Mouse (Mus musculus): Measurements from ENCODE around the gene Adam1b. TPM values are rescaled to one million over a fixed set of nuclear protein-coding genes. Genes with fewer than 3 reads are reported as not detected.

The Adam1b gene
- polyA plus RNA-seq, 1 experiment from 2014 or later = 0.08 TPM

DNA sequence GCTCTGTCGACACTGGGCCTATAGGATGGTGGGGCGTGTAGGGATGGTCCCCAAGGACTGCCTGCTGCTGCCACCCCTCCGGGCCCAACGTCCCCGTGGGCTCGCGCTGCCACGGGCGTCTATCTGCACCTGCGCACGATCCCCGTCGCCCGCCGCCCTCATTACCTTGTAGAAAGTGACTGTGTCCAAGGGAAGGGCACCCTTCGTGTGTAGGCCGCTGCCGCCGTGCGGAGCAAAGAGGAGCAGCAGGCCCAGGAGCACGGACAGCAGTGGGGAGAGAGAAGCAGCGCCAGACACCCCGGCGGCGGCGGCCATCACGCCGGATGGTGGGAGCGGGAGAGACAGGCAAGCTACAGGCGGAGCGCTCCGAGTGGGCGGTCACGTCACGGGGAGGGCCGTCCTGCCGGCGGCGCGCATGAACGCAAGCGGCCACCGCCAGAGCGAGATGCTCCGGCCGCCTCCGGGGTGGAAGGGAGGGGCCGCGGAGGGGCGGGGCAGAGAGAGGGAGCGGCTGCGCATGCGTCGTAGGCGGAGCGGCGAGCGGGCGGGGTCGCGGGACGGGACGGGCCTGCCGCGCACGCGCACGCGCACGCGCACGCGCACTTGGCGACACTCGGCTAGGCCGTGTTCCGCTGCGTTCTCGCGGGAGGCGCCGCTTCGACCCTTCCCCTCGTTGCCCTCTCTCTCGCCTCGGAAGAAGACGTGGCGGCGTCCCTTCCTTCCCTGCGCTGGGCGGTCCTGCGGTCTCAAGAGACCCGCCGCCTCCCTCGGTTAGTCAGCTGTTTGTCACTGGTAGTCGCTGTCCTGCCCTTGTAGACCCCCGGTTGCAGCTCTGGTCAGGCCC lies 51.0 kb downstream of the Adam1b start, which contains the start of gene Erp29:
Gene Erp29 (minus strand): TSS at position 481 of the 844 bp plus-strand sequence.
- Histone ChIP-seq H3K4me2 (ENCODE audit: low read length) (peak within 1 kb of the TSS; percentile 85), H3K4me1 (replicated peaks; ENCODE audit: control insufficient read depth, insufficient read depth, low read length) (peaks cover 25% of the 10 kb centered on the region), H3K27me3 (replicated peaks; ENCODE audit: control insufficient read depth, insufficient read depth, low read length) (no peaks in the 10 kb centered on the region), H3K9me3 (ENCODE audit: control insufficient read depth, low read length) (no peaks in the 10 kb centered on the region), H3K9ac (replicated peaks; ENCODE audit: low read depth, low read length) (peak within 1 kb of the TSS; percentile 96), H3K36me3 (ENCODE audit: control insufficient read depth, insufficient read depth) (peaks cover 16% of the 10 kb centered on the region), H3K4me3 (replicated peaks; ENCODE audit: low read length) (peak within 1 kb of the TSS; percentile 63), H3K27ac (ENCODE audit: low read length) (peak within 1 kb of the TSS; percentile 96)
- under 1% methylated on average over 70 of the region's 97 CpGs for WGBS
- peak; percentile 94 for ATAC-seq

DNA sequence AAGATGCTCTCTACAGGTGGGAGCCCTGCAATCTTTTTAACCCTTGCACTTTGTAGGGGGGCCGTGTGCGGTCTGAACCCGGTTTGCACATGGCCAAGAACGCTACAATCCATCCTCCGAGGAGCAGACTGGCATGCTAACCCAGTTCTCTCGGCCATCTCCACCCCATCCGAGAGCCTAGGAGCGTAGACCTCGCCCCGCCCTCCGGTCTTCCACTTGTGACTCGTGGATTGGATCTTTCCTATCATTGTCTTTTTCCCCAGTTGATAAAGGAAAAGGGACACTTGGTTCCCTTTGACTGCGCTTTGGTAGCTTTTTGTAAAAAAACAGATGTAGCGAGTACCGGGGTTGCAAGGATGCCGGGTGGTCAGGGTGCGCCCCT lies 51.6 kb downstream of the Adam1b start, which contains the start of gene Tmem116:
Gene Tmem116 (plus strand): TSS at position 250 of the 382 bp plus-strand sequence.
- H3K4me2 ChIP-seq (ENCODE audit: low read length) = peak within 1 kb of the TSS; percentile 85
- peaks cover 21% of the 10 kb centered on the region for H3K36me3 ChIP-seq (ENCODE audit: control insufficient read depth, insufficient read depth)
- 2% methylated on average over 17 of the region's 17 CpGs for WGBS
- peak within 1 kb of the TSS; percentile 63 for H3K4me3 ChIP-seq (replicated peaks; ENCODE audit: low read length)
- H3K9me3 ChIP-seq (ENCODE audit: control insufficient read depth, low read length) = no peaks in the 10 kb centered on the region
- H3K4me1 ChIP-seq (replicated peaks; ENCODE audit: control insufficient read depth, insufficient read depth, low read length) = peaks cover 25% of the 10 kb centered on the region
- peak within 1 kb of the TSS; percentile 96 for H3K27ac ChIP-seq (ENCODE audit: low read length)
- peak within 1 kb of the TSS; percentile 96 for H3K9ac ChIP-seq (replicated peaks; ENCODE audit: low read depth, low read length)
- peak; percentile 31 for ATAC-seq
- no peaks in the 10 kb centered on the region for H3K27me3 ChIP-seq (replicated peaks; ENCODE audit: control insufficient read depth, insufficient read depth, low read length)

DNA sequence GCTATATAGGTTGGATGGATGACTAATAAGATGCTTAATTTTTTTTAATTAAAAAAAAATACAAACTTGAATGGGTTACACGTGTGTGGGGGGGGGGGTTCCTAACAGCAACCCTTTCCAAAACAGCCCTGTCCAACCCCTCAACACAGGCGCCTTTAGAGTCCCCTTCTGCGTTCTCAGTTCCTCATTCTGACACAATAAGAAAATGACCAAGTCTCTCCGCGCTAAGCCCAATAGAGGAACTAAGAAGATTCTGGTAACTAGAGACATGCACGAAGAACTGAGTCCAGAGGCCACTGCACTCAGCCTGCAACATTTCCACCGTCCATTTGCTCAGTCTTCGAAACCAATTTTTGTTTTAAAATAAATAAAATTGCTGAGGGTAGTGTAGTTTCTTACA lies 52.0 kb downstream of the Adam1b start:
- Histone ChIP-seq H3K27ac (ENCODE audit: low read length) (no peak overlapping the region; the same call in 1 of the 2 replicates), H3K9me3 (ENCODE audit: control insufficient read depth, low read length) (no peaks in the 10 kb centered on the region), H3K4me2 (ENCODE audit: low read length) (peak overlapping the region; percentile 84), H3K27me3 (replicated peaks; ENCODE audit: control insufficient read depth, insufficient read depth, low read length) (no peaks in the 10 kb centered on the region), H3K9ac (replicated peaks; ENCODE audit: low read depth, low read length) (peak overlapping the region; percentile 82), H3K4me3 (replicated peaks; ENCODE audit: low read length) (peak overlapping the region; percentile 63), H3K4me1 (replicated peaks; ENCODE audit: control insufficient read depth, insufficient read depth, low read length) (peaks cover 25% of the 10 kb centered on the region), H3K36me3 (ENCODE audit: control insufficient read depth, insufficient read depth) (peaks cover 25% of the 10 kb centered on the region)
- no peak for ATAC-seq
- WGBS = 18% methylated on average over 8 of the region's 8 CpGs

DNA sequence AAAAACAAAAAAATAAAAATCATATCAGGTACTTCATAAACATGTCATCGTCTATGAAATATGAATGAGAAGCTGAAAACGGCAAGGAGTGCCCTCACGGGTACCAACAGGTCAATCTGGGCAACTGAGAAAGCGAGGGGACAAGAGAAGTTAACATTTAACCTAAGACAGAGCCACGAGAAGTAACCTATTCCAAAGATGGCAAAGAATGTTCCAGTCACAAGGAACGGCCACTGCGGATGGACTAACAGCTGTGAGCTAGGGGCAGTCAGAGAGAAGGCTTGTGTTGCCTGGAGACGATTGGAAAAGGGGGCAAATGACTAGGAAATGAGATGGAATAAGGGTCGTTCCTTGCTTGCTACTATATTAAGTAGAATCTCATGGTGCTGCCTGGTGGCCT lies 52.8 kb downstream of the Adam1b start:
- Histone ChIP-seq H3K36me3 (ENCODE audit: control insufficient read depth, insufficient read depth) (peaks cover 28% of the 10 kb centered on the region), H3K4me3 (replicated peaks; ENCODE audit: low read length) (no peak overlapping the region), H3K4me1 (replicated peaks; ENCODE audit: control insufficient read depth, insufficient read depth, low read length) (peaks cover 25% of the 10 kb centered on the region), H3K9ac (replicated peaks; ENCODE audit: low read depth, low read length) (no peak overlapping the region), H3K27me3 (replicated peaks; ENCODE audit: control insufficient read depth, insufficient read depth, low read length) (no peaks in the 10 kb centered on the region), H3K27ac (ENCODE audit: low read length) (no peak overlapping the region), H3K9me3 (ENCODE audit: control insufficient read depth, low read length) (no peaks in the 10 kb centered on the region), H3K4me2 (ENCODE audit: low read length) (peak overlapping the region; percentile 7; the same call in 1 of the 2 replicates)
- 82% methylated on average over 9 of the region's 9 CpGs for WGBS
- ATAC-seq = no peak

Other genes starting within 250 kb of the Adam1b start
- gene Trafd1, start 117.8 kb downstream of the Adam1b start, polyA plus RNA-seq (2015; fragmentation: Nextera tagmentation; extraction: Ambion mirVana) = 146 and 149 TPM in 2 replicates
- gene Naa25, start 105.5 kb downstream of the Adam1b start, polyA plus RNA-seq (2015; fragmentation: Nextera tagmentation; extraction: Ambion mirVana) = 61.7 and 66.8 TPM in 2 replicates
- 1.2 and 1.9 TPM in 2 replicates for gene Tmem116, start 51.5 kb downstream of the Adam1b start, polyA plus RNA-seq (2015; fragmentation: Nextera tagmentation; extraction: Ambion mirVana)
- 142 and 159 TPM in 2 replicates for gene Erp29, start 50.9 kb downstream of the Adam1b start, polyA plus RNA-seq (2015; fragmentation: Nextera tagmentation; extraction: Ambion mirVana)
- gene Adam1a, start 42.0 kb upstream of the Adam1b start, polyA plus RNA-seq (2015; fragmentation: Nextera tagmentation; extraction: Ambion mirVana) = 3.4 and 4.9 TPM in 2 replicates
- gene Gm42878, start 42.0 kb upstream of the Adam1b start, polyA plus RNA-seq (2015; fragmentation: Nextera tagmentation; extraction: Ambion mirVana) = not detected in 2 replicates
- 66.8 and 67.8 TPM in 2 replicates for gene Mapkapk5, start 42.5 kb upstream of the Adam1b start, polyA plus RNA-seq (2015; fragmentation: Nextera tagmentation; extraction: Ambion mirVana)
- 99.2 and 102 TPM in 2 replicates for gene Aldh2, start 90.4 kb upstream of the Adam1b start, polyA plus RNA-seq (2015; fragmentation: Nextera tagmentation; extraction: Ambion mirVana)
- 1.1 and 1.2 TPM in 2 replicates for gene Acad12, start 115.5 kb upstream of the Adam1b start, polyA plus RNA-seq (2015; fragmentation: Nextera tagmentation; extraction: Ambion mirVana)
- 0.71 and 1.5 TPM in 2 replicates for gene Acad10, start 157.1 kb upstream of the Adam1b start, polyA plus RNA-seq (2015; fragmentation: Nextera tagmentation; extraction: Ambion mirVana)
- gene Brap, start 157.1 kb upstream of the Adam1b start, polyA plus RNA-seq (2015; fragmentation: Nextera tagmentation; extraction: Ambion mirVana) = 51.5 and 55.5 TPM in 2 replicates
- 55.8 and 58.3 TPM in 2 replicates for gene Atxn2, start 207.9 kb upstream of the Adam1b start, polyA plus RNA-seq (2015; fragmentation: Nextera tagmentation; extraction: Ambion mirVana)

All from forebrain, embryonic 16.5 days (tissue).